Mouse (Mus musculus) stomach, embryonic 14.5 days (tissue): ENCODE data around the gene Marc1. TPM values are rescaled to one million over a fixed set of nuclear protein-coding genes. Genes with fewer than 3 reads are reported as not detected.

Source experiments
- ATAC-seq: fragments of 200-750 bp; cut with Nextera tagmentation; 2 replicates; pipeline ENCODE4 v1.8.0; 2017; ENCODE audit warnings: low read depth, moderate TSS enrichment; ENCODE audit not compliant: insufficient number of reproducible peaks, insufficient read depth, low FRiP score
- H3K27ac ChIP-seq: fragments of 300-500 bp; sonication (generic); 2 replicates; pipeline ENCODE4 v1.5.1; 2014; ENCODE audit warnings: mild to moderate bottlenecking, low read length, moderate library complexity, mixed read lengths
- H3K27me3 ChIP-seq: fragments of 300-500 bp; sonication (generic); 2 replicates; pipeline ENCODE4 v1.6.1; 2014; ENCODE audit warnings: low read length, control low read depth, mixed read lengths; ENCODE audit not compliant: control insufficient read depth, insufficient read depth
- H3K36me3 ChIP-seq: fragments of 300-500 bp; sonication (generic); 2 replicates; pipeline ENCODE4 v1.6.1; 2014; ENCODE audit warnings: mild to moderate bottlenecking, control low read depth, low read length, moderate library complexity, mixed read lengths; ENCODE audit not compliant: control insufficient read depth, insufficient read depth
- H3K4me1 ChIP-seq: fragments of 300-500 bp; sonication (generic); 2 replicates; pipeline ENCODE4 v1.6.1; 2014; ENCODE audit warnings: low read length, control low read depth, mixed read lengths; ENCODE audit not compliant: control insufficient read depth, insufficient read depth
- H3K4me2 ChIP-seq: fragments of 300-500 bp; sonication (generic); replicated peaks from 2 replicates; pipeline ENCODE4 v1.6.1; 2014; ENCODE audit warnings: low read depth, low read length, control low read depth
- H3K4me3 ChIP-seq: fragments of 300-500 bp; sonication (generic); 2 replicates; pipeline ENCODE4 v1.5.1; 2014; ENCODE audit warnings: low read depth, low read length, control low read depth
- H3K9ac ChIP-seq: fragments of 300-500 bp; sonication (generic); replicated peaks from 2 replicates; pipeline ENCODE4 v1.6.1; 2014; ENCODE audit warnings: low read depth, mild to moderate bottlenecking, control low read depth, low read length, moderate library complexity, mixed read lengths
- H3K9me3 ChIP-seq: fragments of 300-500 bp; sonication (generic); 2 replicates; pipeline ENCODE4 v1.6.1; 2016; ENCODE audit warnings: low read depth, low read length, control low read depth; ENCODE audit not compliant: control insufficient read depth
- WGBS: fragments of 180-500 bp; shearing (Covaris S2); extraction: QIAGEN DNeasy Blood & Tissue Kit; methylation state at CpG from one replicate; pipeline ENCODE4 v1.1.7; 2014; 5-methylcytosine and 5-hydroxymethylcytosine counted together
- polyA plus RNA-seq: library from polyadenylated mRNA; unstranded; fragments of >200 nt; fragmentation: Nextera tagmentation; extraction: Ambion mirVana; gene quantifications from 2 replicates; pipeline ENCODE4 v1.2.1, GENCODE M21; 2014

Gene Marc1
- polyA plus RNA-seq = 0.20 TPM in 1 of 2 replicates, not detected in the other

DNA sequence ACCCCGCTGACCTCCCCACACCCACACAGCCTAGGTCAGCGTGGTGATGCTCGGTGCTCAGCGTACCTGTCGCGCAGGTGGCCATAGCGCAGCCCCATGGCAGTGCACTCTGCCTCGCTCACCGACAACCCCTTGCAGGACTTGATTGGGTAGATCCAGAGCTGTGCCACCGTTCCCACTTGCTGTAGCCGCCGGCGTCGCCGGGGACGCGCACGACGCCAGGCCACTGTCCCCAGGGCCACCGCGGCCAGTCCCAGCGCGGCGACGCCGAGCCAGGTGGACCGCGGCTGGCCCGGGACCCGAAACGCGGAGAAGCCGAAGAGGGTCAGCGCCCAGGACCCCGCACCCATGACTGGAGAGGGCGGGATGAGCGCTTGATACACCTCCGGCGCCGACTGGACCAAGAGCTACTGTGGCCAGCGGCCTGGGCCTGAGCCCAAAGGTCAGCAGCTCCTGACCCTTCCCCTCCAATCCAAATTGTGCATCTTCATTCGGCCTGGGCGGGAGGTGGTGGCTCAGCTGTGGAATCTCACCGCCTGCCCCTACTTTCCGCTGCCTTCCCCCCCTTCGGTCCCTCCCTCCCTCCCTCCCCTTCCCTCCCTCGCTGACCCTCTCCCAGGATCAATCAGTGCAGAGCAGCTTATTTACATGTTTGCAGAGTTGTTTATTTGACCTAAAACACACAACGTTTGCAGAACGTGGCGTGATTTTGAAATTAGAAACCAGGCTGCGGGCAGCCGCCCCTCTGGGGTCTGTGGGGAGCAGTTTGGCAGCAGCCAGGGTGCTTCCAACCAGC, at the start of gene Marc1:
Gene Marc1, minus strand, starts transcription at position 534 of the 796 bp plus-strand sequence.
- Histone ChIP-seq H3K4me3 (peak within 1 kb of the TSS; percentile 25), H3K27ac (no peak within 1 kb of the TSS), H3K27me3 (0 out of 2 replicates have a peak, but pooled peaks cover 10% of the 10 kb centered on the region), H3K9ac (0 out of 2 replicates have a peak within 1 kb of the TSS, but pooled peaks have one; percentile 15), H3K4me2 (peak within 1 kb of the TSS; percentile 55), H3K36me3 (peaks cover 3% of the 10 kb centered on the region; the same call in 1 of the 2 replicates), H3K4me1 (peaks cover 10% of the 10 kb centered on the region; the same call in 1 of the 2 replicates), H3K9me3 (no peaks in the 10 kb centered on the region)
- 5% methylated on average over 52 of the region's 52 CpGs for WGBS
- 0 out of 2 replicates have a peak, but pooled peaks have one; percentile 64 for ATAC-seq

DNA sequence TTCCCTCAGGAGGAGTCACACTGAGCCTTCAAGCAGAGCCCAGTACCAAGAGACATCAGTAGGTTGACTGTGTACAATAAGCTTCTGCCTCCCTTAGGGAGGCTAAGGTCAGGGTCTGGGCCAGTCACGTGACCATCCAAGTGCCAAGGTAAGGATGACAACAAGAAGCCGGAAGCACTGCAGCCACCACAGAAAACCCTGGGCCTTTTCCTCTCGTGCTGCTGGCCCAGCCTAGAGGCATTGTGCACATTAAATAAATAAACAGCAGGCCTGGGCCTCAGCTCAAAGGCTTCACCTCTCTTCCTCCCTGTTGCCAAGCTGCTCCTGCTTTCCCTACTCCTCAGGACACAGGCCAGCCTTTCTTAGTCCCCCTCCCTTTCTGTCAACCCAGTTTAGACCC, 49.2 kb upstream of the Marc1 start:
- Histone ChIP-seq H3K4me1 (no peaks in the 10 kb centered on the region), H3K9ac (no peak overlapping the region), H3K4me3 (no peak overlapping the region), H3K4me2 (no peak overlapping the region), H3K27me3 (no peaks in the 10 kb centered on the region), H3K36me3 (no peaks in the 10 kb centered on the region), H3K9me3 (no peaks in the 10 kb centered on the region), H3K27ac (no peak overlapping the region)
- no peak for ATAC-seq
- 42% methylated on average over 3 of the region's 3 CpGs for WGBS

DNA sequence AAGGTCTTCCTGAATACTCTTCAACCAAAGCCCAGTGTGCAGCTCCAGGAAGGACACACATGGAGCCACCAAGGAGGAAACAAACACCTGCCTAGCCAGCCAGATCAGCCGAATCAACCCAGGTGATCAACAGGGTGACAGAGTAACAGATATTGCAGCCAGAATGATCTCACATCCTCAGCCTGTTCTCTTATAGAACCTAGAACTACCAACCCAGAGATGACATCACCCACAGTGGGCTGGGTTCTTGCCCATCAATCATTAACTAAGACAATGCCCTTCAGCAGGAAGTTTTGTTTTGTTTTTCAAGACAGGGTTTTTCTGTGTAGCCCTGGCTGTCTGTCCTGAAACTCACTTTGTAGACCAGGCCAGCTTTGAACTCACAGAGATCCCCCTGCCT, 47.1 kb upstream of the Marc1 start:
- H3K4me1 ChIP-seq = no peaks in the 10 kb centered on the region
- H3K27ac ChIP-seq = no peak overlapping the region
- H3K4me3 ChIP-seq = no peak overlapping the region
- no peak overlapping the region for H3K9ac ChIP-seq
- H3K27me3 ChIP-seq = no peaks in the 10 kb centered on the region
- no peak for ATAC-seq
- no peaks in the 10 kb centered on the region for H3K9me3 ChIP-seq
- 86% methylated on average over 1 of the region's 1 CpGs for WGBS
- H3K36me3 ChIP-seq = no peaks in the 10 kb centered on the region
- no peak overlapping the region for H3K4me2 ChIP-seq

DNA sequence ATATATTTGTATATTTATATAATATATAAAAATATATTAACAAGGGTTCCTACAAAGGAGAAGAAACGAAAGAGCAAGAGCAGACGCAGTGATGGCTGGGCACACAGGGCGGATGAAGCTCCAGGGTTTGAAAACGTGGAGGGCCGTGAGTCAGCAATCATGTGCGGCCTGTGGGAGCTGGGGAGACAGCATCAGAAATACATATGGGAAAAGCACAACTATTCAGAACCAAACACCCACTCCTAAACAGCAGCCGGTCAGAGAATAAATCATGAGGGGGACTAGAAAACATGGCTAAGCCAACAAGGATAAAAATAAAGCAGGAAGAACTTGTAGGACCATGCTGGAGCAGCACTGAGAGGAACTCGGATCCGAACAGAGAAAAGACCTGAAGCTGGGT, 46.1 kb upstream of the Marc1 start:
- Histone ChIP-seq H3K4me1 (no peaks in the 10 kb centered on the region), H3K27ac (no peak overlapping the region), H3K4me3 (no peak overlapping the region), H3K36me3 (no peaks in the 10 kb centered on the region), H3K4me2 (no peak overlapping the region), H3K27me3 (no peaks in the 10 kb centered on the region), H3K9me3 (no peaks in the 10 kb centered on the region), H3K9ac (no peak overlapping the region)
- no peak for ATAC-seq
- 89% methylated on average over 9 of the region's 9 CpGs for WGBS

DNA sequence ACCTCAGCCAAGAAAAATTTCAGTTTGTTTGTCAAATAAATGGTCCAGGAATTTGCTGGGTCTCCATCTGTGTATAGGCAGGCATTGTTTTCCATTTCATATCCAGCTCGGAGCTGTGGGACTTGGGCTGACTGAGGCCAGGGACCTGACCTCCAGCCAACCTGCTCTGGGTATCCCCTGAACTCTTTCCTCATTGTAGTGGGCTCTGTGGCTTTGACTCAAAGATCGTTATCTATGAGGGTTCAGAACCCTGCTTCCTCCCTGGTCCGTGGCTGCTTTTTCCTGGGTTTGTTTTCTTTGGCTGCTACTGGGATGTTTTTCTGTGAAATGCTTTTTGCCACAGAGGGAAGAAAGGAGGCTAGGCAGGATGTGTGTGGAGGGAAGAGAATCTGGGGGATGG, 42.8 kb upstream of the Marc1 start:
- H3K4me3 ChIP-seq = no peak overlapping the region
- H3K27me3 ChIP-seq = 0 out of 2 replicates have a peak, but pooled peaks cover 2% of the 10 kb centered on the region
- H3K4me2 ChIP-seq = no peak overlapping the region; the same call in 1 of the 2 replicates
- H3K9ac ChIP-seq = no peak overlapping the region
- no peak; the same call in 1 of the 2 replicates for ATAC-seq
- H3K27ac ChIP-seq = no peak overlapping the region
- 54% methylated on average over 3 of the region's 3 CpGs for WGBS
- H3K4me1 ChIP-seq = peaks cover 7% of the 10 kb centered on the region; the same call in 1 of the 2 replicates
- no peaks in the 10 kb centered on the region for H3K36me3 ChIP-seq
- no peaks in the 10 kb centered on the region for H3K9me3 ChIP-seq

DNA sequence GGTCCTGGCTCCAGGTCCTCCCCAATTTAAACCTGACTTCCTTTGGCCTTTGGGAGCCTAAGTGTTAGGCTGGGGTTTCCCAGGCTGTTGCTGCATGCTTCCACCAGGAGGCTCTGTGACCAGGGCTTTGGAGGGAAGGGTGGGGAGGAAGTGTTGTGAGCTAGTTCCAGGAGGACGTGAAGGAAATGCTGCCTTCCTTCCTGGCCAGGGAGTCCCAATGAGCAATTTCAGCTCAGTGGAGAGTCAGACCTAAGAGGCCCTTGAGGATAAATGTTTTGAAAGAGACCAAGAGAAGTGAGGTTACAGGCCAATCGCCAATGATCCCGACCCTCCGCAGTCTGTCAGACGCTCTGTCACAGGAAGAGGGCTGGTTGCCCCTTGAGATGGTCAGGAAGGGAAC, 42.2 kb upstream of the Marc1 start:
- Histone ChIP-seq H3K9me3 (no peaks in the 10 kb centered on the region), H3K4me2 (no peak overlapping the region; the same call in 1 of the 2 replicates), H3K4me3 (no peak overlapping the region), H3K36me3 (no peaks in the 10 kb centered on the region), H3K27ac (no peak overlapping the region), H3K9ac (no peak overlapping the region), H3K4me1 (peaks cover 7% of the 10 kb centered on the region; the same call in 1 of the 2 replicates), H3K27me3 (0 out of 2 replicates have a peak, but pooled peaks cover 2% of the 10 kb centered on the region)
- ATAC-seq = no peak
- 22% methylated on average over 5 of the region's 5 CpGs for WGBS

DNA sequence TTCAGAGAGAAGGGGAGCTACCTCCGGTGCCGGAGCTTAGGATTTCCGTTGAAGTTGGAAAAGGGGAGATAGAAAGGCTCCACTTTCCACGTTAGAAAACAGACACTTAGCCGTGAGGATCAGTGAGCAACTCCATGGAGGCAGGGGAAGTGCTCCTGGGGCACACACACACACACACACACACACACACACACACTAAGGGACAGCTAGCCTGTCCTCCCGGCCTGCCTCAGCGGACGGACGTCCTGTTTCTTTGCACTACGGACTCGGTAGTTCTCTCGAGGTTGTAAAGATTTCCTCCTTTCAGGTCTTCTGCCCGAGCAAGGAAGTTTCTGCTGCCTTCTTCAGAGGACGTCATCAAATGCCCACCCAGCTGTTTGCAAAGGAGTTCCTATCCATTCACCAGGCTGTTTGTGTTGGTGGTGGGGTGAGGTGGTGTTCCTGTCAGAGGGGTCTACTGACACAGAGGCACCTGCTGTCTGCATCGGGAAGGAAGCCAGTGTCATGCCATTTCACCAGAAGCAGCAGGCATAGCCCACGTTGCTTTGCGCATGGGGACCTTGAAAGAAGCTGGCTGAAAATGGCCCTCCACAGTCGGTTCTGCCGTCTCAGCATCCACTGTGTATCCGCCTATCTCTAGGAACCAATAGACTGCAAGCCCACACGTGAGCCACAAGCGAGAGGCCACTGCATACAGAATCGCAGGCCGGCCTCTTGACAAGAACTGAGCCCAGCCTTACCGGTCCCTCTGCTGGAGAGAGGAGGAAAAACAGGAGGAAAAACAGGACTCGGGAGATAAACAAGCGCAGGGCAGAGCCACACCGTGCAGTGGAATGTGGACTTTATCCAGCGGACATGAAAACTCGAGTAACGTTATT, 40.9 kb upstream of the Marc1 start:
- H3K4me1 ChIP-seq = peaks cover 7% of the 10 kb centered on the region; the same call in 1 of the 2 replicates
- 0 out of 2 replicates have a peak, but pooled peaks cover 2% of the 10 kb centered on the region for H3K27me3 ChIP-seq
- H3K9ac ChIP-seq = no peak overlapping the region
- no peaks in the 10 kb centered on the region for H3K9me3 ChIP-seq
- no peaks in the 10 kb centered on the region for H3K36me3 ChIP-seq
- ATAC-seq = peak; percentile 81
- no peak overlapping the region; the same call in 1 of the 2 replicates for H3K27ac ChIP-seq
- no peak overlapping the region for H3K4me3 ChIP-seq
- 14% methylated on average over 31 of the region's 31 CpGs for whole genome bisulfite sequencing
- peak overlapping the region; percentile 43 for H3K4me2 ChIP-seq

DNA sequence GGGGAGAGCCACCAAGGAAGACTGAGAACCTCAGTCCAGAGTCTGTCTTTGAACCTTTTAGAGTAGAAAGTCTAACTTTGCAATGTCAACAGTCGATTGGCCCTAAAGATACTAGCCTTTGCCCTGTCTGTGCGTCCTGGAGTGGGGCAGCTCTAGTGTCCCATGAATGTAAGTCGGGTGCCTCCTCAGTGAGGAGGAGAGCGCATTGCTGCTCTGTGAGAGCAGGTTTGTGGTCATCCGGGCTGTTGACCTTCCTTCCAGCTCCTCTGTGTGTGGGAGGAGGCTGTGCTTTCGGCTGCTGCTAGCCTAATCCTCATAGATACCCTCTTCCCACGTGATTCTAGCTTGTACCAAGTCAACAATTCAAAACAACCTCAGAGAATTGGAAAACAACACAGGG, 40.1 kb upstream of the Marc1 start:
- Histone ChIP-seq H3K4me1 (peaks cover 12% of the 10 kb centered on the region; the same call in 1 of the 2 replicates), H3K27ac (no peak overlapping the region; the same call in 1 of the 2 replicates), H3K27me3 (0 out of 2 replicates have a peak, but pooled peaks cover 2% of the 10 kb centered on the region), H3K9ac (no peak overlapping the region), H3K4me3 (no peak overlapping the region), H3K4me2 (no peak overlapping the region), H3K9me3 (no peaks in the 10 kb centered on the region), H3K36me3 (no peaks in the 10 kb centered on the region)
- 29% methylated on average over 7 of the region's 7 CpGs for WGBS
- no peak for ATAC-seq
